11 mouse cellular contexts compared by ENCODE assay signal in the genomic region with DNA sequence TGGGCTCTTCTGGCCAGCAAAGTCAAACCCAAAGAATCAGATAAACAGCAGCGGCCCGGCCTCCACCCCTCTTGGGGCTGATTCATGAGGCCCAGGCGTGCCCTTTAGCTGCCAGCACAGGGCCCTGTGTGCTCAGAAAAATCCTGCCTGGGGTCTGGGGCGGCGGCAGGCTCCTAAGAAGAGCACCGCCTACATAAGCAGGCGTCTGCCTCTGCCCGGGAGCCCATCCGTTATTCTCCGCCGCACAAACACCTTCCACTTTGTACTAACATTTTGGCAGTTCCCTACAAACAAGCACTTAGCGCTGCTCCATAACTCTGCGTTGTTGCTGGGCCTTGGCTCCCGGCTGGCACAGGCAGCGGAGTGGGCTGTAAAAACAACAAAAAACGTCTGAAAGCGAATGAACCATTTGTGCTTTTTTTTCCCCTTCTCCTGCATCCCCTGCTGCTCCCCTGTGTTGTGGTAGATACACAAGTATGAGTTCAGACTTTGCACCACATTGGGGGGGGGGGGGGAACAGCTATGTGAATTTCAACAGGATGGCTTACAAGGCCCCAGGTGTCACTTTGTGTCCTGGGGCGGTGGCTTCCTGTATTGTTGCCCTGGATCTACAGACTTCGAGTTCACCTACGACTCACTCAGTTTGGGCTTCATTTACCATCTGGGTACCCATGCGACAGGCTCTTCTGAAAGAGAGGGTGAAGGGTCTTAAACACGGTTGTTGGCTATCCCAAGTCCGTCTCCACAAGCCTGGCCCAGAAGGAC.
DNase-seq lines count a peak whose midpoint lies in the region; ATAC-seq and TF ChIP-seq lines count a peak whose summit lies in the region.
"Had no signal": no experiment of that assay in that cellular context is flagged by ENCODE, and none has a peak within 500 bp of the region (broad histone marks: within the 10 kb centered on the region; RNA-seq: fewer than 3 reads in every experiment).

No protein-coding gene starts in this region.

- no peaks in the 10 kb centered on the region for H3K9me3 ChIP-seq in heart, postnatal 0 days (replicated peaks; ENCODE audit: control insufficient read depth, low read length)
- no peaks in the 10 kb centered on the region for H3K9me3 ChIP-seq in E14TG2a.4 (ENCODE audit: low read length)
- H3K9me3 ChIP-seq in embryonic facial prominence, embryonic 13.5 days, result no peaks in the 10 kb centered on the region
- no peaks in the 10 kb centered on the region for H3K9me3 ChIP-seq in neural tube, embryonic 12.5 days
- no peaks in the 10 kb centered on the region for H3K9me3 ChIP-seq in liver, embryonic 11.5 days (ENCODE audit: control insufficient read depth, low read length)
- H3K9me3 ChIP-seq: megakaryocyte, embryonic 14.5 days had no signal

- intact Hi-C loops in heart, postnatal 36 days (cut with DNase I), result loop anchor here (5.0 kb wide), 1 partner anchor 587 kb away; a partner anchor contains a TSS

- 0 out of 2 replicates have a peak overlapping the region, but pooled peaks have one; percentile 15 for H3K9ac ChIP-seq in heart, postnatal 0 days (replicated peaks; ENCODE audit: low read depth, low read length)
- H3K9ac ChIP-seq in embryonic facial prominence, embryonic 13.5 days, result no peak overlapping the region
- H3K9ac ChIP-seq in neural tube, embryonic 12.5 days, result no peak overlapping the region
- H3K9ac ChIP-seq in liver, embryonic 11.5 days (ENCODE audit: low read depth, low read length), result no peak overlapping the region

- no peak for TF ChIP-seq EP300 in heart, postnatal 0 days (IDR thresholded peaks at IDR 0.05; ENCODE audit: low read depth)

- no peak for DNase-seq in heart, postnatal 0 days (ENCODE audit: low spot score)
- no peak for DNase-seq in heart, postnatal 36 days
- no peak for DNase-seq in right cerebral cortex, adult 18-20 months
- no peak for DNase-seq in liver, embryonic 11.5 days (ENCODE audit: low spot score)
- DNase-seq: adrenal gland, adult 2 months; heart, adult 2 months had no signal

- no peak overlapping the region for H3K4me2 ChIP-seq in heart, postnatal 0 days (ENCODE audit: low read depth, low read length)
- H3K4me2 ChIP-seq in embryonic facial prominence, embryonic 13.5 days, result no peak overlapping the region
- H3K4me2 ChIP-seq in neural tube, embryonic 12.5 days (replicated peaks), result peak overlapping the region; percentile 22; the same call in 1 of the 2 replicates
- no peak overlapping the region for H3K4me2 ChIP-seq in liver, embryonic 11.5 days

- no peaks in the 10 kb centered on the region for H3K27me3 ChIP-seq in heart, postnatal 0 days (ENCODE audit: control insufficient read depth, insufficient read depth, low read length)
- H3K27me3 ChIP-seq in E14TG2a.4 (ENCODE audit: insufficient read depth, low read length), result peaks cover 35% of the 10 kb centered on the region
- H3K27me3 ChIP-seq in embryonic facial prominence, embryonic 13.5 days, result peaks cover 77% of the 10 kb centered on the region
- H3K27me3 ChIP-seq in neural tube, embryonic 12.5 days (replicated peaks), result 0 out of 2 replicates have a peak, but pooled peaks cover 3% of the 10 kb centered on the region
- no peaks in the 10 kb centered on the region for H3K27me3 ChIP-seq in liver, embryonic 11.5 days (replicated peaks; ENCODE audit: control insufficient read depth, insufficient read depth, low read length)

- no peak overlapping the region for H3K4me3 ChIP-seq in heart, postnatal 0 days (ENCODE audit: low read depth, low read length)
- H3K4me3 ChIP-seq in E14TG2a.4 (replicated peaks; ENCODE audit: low read length), result peak overlapping the region; percentile 55
- H3K4me3 ChIP-seq in embryonic facial prominence, embryonic 13.5 days, result no peak overlapping the region
- H3K4me3 ChIP-seq in neural tube, embryonic 12.5 days, result no peak overlapping the region
- H3K4me3 ChIP-seq in liver, embryonic 11.5 days (ENCODE audit: low read depth, low read length), result no peak overlapping the region
- H3K4me3 ChIP-seq: heart, adult 2 months; megakaryocyte, embryonic 14.5 days had no signal

- no peak for ATAC-seq in heart, postnatal 0 days (ENCODE audit: insufficient read depth, low read depth)
- ATAC-seq in embryonic facial prominence, embryonic 13.5 days (ENCODE audit: insufficient number of reproducible peaks, insufficient read depth, low FRiP score, low TSS enrichment, low read depth), result no peak
- no peak for ATAC-seq in neural tube, embryonic 12.5 days (ENCODE audit: low FRiP score, low read depth)
- no peak for ATAC-seq in CD4-positive, CD25-positive, alpha-beta regulatory T cell, adult 4 months
- ATAC-seq in liver, embryonic 11.5 days (replicated peaks; ENCODE audit: low FRiP score), result no peak; the same call in 1 of the 2 replicates

- H3K27ac ChIP-seq in heart, postnatal 0 days (ENCODE audit: low read depth), result no peak overlapping the region
- peak overlapping the region; percentile 60; the same call in 1 of the 2 replicates for H3K27ac ChIP-seq in embryonic facial prominence, embryonic 13.5 days
- H3K27ac ChIP-seq in neural tube, embryonic 12.5 days, result no peak overlapping the region
- no peak overlapping the region for H3K27ac ChIP-seq in liver, embryonic 11.5 days (ENCODE audit: low read depth, low read length)
- H3K27ac ChIP-seq: heart, adult 2 months had no signal

- no peak for TF ChIP-seq CTCF in heart, postnatal 0 days (IDR thresholded peaks at IDR 0.05; ENCODE audit: low read depth)
- no peak for TF ChIP-seq CTCF in E14TG2a.4 (conservative IDR thresholded peaks at IDR 0.05; ENCODE audit: low read length)

- no peaks in the 10 kb centered on the region for H3K36me3 ChIP-seq in heart, postnatal 0 days (replicated peaks; ENCODE audit: control insufficient read depth, insufficient read depth, low read length)
- no peaks in the 10 kb centered on the region for H3K36me3 ChIP-seq in E14TG2a.4 (ENCODE audit: insufficient read depth, low read length)
- H3K36me3 ChIP-seq in embryonic facial prominence, embryonic 13.5 days, result no peaks in the 10 kb centered on the region
- H3K36me3 ChIP-seq in neural tube, embryonic 12.5 days, result no peaks in the 10 kb centered on the region
- no peaks in the 10 kb centered on the region for H3K36me3 ChIP-seq in liver, embryonic 11.5 days (ENCODE audit: control insufficient read depth, insufficient read depth, low read length)

- 55% methylated on average over 23 of the region's 23 CpGs for WGBS in heart, postnatal 0 days
- WGBS in embryonic facial prominence, embryonic 13.5 days, result 55% methylated on average over 23 of the region's 23 CpGs
- 32% methylated on average over 23 of the region's 23 CpGs for WGBS in neural tube, embryonic 12.5 days
- 57% methylated on average over 23 of the region's 23 CpGs for WGBS in liver, embryonic 11.5 days

- H3K4me1 ChIP-seq in heart, postnatal 0 days (ENCODE audit: control insufficient read depth, insufficient read depth), result peaks cover 7% of the 10 kb centered on the region
- peaks cover 4% of the 10 kb centered on the region; the same call in 1 of the 2 replicates for H3K4me1 ChIP-seq in E14TG2a.4 (replicated peaks; ENCODE audit: low read depth, low read length)
- peaks cover 30% of the 10 kb centered on the region for H3K4me1 ChIP-seq in embryonic facial prominence, embryonic 13.5 days
- H3K4me1 ChIP-seq in neural tube, embryonic 12.5 days, result peaks cover 14% of the 10 kb centered on the region
- H3K4me1 ChIP-seq in liver, embryonic 11.5 days (replicated peaks; ENCODE audit: control insufficient read depth, insufficient read depth, low read length), result peaks cover 3% of the 10 kb centered on the region; the same call in 1 of the 2 replicates
- H3K4me1 ChIP-seq: megakaryocyte, embryonic 14.5 days had no signal
